Mouse (Mus musculus): ENCODE measurements around the gene Slc11a1.
A peak's percentile ranks its signal among the peaks of the same experiment; 100 is the strongest.

- TF ChIP-seq CTCF (IDR thresholded peaks at IDR 0.05; ENCODE audit: borderline replicate concordance, insufficient read depth, low read length) = no peak
- TF ChIP-seq POLR2A (IDR thresholded peaks at IDR 0.05; ENCODE audit: low read depth, low read length) = 0 out of 2 replicates have a peak, but pooled peaks have one; percentile 45
Measured at GRCm38 (mm10) chr1:74391844-74392441, 16.9 kb downstream of the Slc11a1 start.

Measured in embryonic fibroblast, embryonic 13.5 days (primary cell).